Mouse (Mus musculus): ENCODE measurements around the gene Gm10715.
"Not testable (repeated sequence)": the region's sequence is repeated elsewhere in the genome, so short reads cannot be mapped to it uniquely, and the experiment has no call there.

Gene Gm10715

DNA sequence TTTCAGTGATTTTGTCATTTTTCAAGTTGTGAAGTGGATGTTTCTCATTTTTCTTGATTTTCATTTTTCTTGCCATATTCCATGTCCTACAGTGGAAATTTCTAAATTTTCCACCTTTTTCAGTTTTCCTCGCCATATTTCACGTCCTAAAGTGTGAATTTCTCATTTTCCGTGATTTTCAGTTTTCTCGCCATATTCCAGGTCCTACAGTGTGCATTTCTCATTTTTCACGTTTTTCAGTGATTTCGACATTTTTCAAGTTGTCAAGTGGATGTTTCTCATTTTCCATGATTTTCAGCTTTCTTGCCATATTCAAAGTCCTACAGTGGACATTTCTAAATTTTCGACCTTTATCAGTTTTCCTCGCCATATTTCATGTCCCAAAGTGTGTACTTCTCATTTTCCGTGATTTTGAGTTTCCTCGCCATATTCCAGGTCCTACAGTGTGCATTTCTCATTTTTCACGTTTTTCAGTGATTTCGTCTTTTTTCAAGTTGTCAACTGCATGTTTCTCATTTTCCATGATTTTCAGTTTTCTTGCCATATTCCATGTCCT, 11.7 kb upstream of the Gm10715 start, which contains the start of gene Gm10717:
Gene Gm10717 (plus strand): TSS at position 506 of the 556 bp plus-strand sequence.
- not testable (repeated sequence) for DNase-seq (ENCODE audit: low spot score)

DNA sequence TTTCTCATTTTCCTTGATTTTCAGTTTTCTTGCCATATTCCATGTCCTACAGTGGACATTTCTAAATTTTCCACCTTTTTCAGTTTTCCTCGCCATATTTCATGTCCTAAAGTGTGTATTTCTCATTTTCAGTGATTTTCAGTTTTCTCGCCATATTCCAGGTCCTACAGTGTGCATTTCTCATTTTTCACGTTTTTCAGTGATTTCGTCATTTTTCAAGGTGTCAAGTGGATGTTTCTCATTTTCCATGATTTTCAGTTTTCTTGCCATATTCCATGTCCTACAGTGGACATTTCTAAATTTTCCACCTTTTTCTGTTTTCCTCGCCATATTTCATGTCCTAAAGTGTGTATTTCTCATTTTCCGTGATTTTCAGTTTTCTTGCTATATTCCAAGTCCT, 11.0 kb upstream of the Gm10715 start:
- not testable (repeated sequence) for DNase-seq (ENCODE audit: low spot score)

- not testable (repeated sequence) for DNase-seq (ENCODE audit: low spot score)
Measured at GRCm38 (mm10) chr9:3026136-3026535, 10.5 kb upstream of the Gm10715 start.

DNA sequence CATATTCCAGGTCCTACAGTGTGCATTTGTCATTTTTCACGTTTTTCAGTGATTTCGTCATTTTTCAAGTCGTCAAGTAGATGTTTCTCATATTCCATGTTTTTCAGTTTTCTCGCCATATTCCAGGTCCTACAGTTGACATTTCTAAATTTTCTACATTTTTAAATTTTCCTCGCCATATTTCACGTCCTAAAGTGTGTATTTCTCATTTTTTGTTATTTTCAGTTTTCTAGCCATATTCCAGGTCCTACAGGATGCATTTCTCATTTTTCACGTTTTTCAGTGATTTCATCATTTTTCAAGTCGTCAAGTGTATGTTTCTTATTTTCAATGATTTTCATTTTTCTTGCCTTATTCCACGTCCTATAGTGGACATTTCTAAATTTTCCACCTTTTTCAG, 9.9 kb upstream of the Gm10715 start:
- DNase-seq (ENCODE audit: low spot score) = not testable (repeated sequence)

DNA sequence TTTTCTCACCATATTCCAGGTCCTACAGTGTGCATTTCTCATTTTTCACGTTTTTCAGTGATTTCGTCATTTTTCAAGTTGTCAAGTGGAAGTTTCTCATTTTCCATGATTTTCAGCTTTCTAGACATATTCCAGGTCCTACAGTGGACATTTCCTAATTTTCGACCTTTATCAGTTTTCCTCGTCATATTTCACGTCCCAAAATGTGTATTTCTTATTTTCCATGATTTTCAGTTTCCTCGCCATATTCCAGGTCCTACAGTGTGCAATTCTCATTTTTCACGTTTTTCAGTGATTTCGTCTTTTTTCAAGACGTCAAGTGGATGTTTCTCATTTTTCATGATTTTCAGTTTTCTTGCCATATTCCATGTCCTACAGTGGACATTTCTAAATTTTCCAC, 9.5 kb upstream of the Gm10715 start:
- DNase-seq (ENCODE audit: low spot score) = peak; percentile 63

GRCm38 (mm10) chr9:3029276-3030000, 7.2 kb upstream of the Gm10715 start:
- not testable (repeated sequence) for DNase-seq (ENCODE audit: low spot score)

DNA sequence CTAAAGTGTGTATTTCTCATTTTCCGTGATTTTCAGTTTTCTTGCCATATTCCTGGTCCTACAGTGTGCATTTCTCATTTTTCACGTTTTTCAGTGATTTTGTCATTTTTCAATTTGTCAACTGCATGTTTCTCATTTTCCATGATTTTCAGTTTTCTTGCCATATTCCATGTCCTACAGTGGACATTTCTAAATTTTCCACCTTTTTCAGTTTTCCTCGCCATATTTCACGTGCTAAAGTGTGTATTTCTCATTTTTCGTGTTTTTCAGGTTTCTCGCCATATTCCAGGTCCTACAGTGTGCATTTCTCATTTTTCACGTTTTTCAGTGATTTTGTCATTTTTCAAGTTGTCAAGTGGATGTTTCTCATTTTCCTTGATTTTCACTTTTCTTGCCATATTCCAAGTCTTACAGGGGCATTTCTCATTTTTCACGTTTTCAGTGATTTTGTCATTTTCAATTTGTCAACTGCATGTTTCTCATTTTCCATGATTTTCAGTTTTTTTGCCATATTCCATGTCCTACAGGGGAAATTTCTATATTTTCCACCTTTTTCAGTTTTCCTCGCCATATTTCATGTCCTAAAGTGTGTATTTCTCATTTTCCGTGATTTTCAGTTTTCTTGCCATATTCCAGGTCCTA, 5.9 kb upstream of the Gm10715 start:
- peak; percentile 88 for DNase-seq (ENCODE audit: low spot score)

DNA sequence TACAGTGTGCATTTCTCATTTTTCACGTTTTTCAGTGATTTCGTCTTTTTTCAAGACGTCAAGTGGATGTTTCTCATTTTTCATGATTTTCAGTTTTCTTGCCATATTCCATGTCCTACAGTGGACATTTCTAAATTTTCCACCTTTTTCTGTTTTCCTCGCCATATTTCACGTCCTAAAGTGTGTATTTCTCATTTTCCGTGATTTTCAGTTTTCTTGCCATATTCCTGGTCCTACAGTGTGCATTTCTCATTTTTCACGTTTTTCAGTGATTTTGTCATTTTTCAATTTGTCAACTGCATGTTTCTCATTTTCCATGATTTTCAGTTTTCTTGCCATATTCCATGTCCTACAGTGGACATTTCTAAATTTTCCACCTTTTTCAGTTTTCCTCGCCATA, 2.4 kb upstream of the Gm10715 start, which contains the start of gene Gm17535:
Gene Gm17535 (plus strand): TSS at position 301 of the 400 bp plus-strand sequence.
- DNase-seq (ENCODE audit: low spot score) = not testable (repeated sequence)

DNA sequence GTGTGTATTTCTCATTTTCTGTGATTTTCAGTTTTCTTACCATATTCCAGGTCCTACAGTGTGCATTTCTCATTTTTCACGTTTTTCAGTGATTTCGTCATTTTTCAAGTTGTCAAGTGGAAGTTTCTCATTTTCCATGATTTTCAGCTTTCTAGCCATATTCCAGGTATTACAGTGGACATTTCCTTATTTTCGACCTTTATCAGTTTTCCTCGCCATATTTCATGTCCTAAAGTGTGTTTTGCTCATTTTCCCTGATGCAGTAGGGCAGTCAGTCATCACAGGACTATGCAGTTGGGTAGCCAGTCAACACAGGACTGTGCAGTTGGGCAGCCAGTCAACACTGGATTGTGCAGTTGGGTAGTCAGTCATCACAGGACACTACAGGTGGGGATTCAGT, 1.5 kb downstream of the Gm10715 start:
- DNase-seq (ENCODE audit: low spot score) = not testable (repeated sequence)
